Mouse (Mus musculus): ENCODE measurements around the gene Dydc2. TPM values are rescaled to one million over a fixed set of nuclear protein-coding genes. Genes with fewer than 3 reads are reported as not detected.
A peak's percentile ranks its signal among the peaks of the same experiment; 100 is the strongest.
"Not testable (repeated sequence)": the region's sequence is repeated elsewhere in the genome, so short reads cannot be mapped to it uniquely, and the experiment has no call there.

The Dydc2 gene
- polyA plus RNA-seq, 1 experiment from 2014 or later, result 0.44 TPM

GRCm38 (mm10) chr14:41082408-41082807 is 13.4 kb upstream of the Dydc2 start:
- H3K4me3 ChIP-seq, result no peak overlapping the region
- peaks cover 4% of the 10 kb centered on the region; the same call in 1 of the 2 replicates for H3K4me1 ChIP-seq
- DNase-seq (ENCODE audit: low spot score), result no peak
- H3K27ac ChIP-seq, result no peak overlapping the region
- 75% methylated on average over 2 of the region's 2 CpGs for WGBS
- no peaks in the 10 kb centered on the region for H3K36me3 ChIP-seq
- no peaks in the 10 kb centered on the region for H3K9me3 ChIP-seq
- no peaks in the 10 kb centered on the region for H3K27me3 ChIP-seq (ENCODE audit: insufficient read depth, poor library complexity, severe bottlenecking)

GRCm38 (mm10) chr14:41072944-41073275 is 3.9 kb upstream of the Dydc2 start:
- no peaks in the 10 kb centered on the region for H3K27me3 ChIP-seq (ENCODE audit: insufficient read depth, poor library complexity, severe bottlenecking)
- no peaks in the 10 kb centered on the region for H3K36me3 ChIP-seq
- 6% methylated on average over 8 of the region's 8 CpGs for WGBS
- no peak for DNase-seq (ENCODE audit: low spot score)
- H3K9me3 ChIP-seq, result no peaks in the 10 kb centered on the region
- H3K4me1 ChIP-seq, result 0 out of 2 replicates have a peak, but pooled peaks cover 5% of the 10 kb centered on the region
- H3K4me3 ChIP-seq, result peak overlapping the region; percentile 60
- H3K27ac ChIP-seq, result no peak overlapping the region

GRCm38 (mm10) chr14:41072229-41072943 is 3.4 kb upstream of the Dydc2 start, which contains the start of gene Dydc1:
Dydc1 (plus strand) TSS chr14:41072911.
- no peaks in the 10 kb centered on the region for H3K9me3 ChIP-seq
- H3K27ac ChIP-seq, result no peak within 1 kb of the TSS
- WGBS, result 12% methylated on average over 23 of the region's 23 CpGs
- H3K4me3 ChIP-seq, result peak within 1 kb of the TSS; percentile 60
- H3K4me1 ChIP-seq, result peaks cover 5% of the 10 kb centered on the region; the same call in 1 of the 2 replicates
- H3K27me3 ChIP-seq (ENCODE audit: insufficient read depth, poor library complexity, severe bottlenecking), result no peaks in the 10 kb centered on the region
- peak; percentile 81 for DNase-seq (ENCODE audit: low spot score)
- no peaks in the 10 kb centered on the region for H3K36me3 ChIP-seq

- peaks cover 10% of the 10 kb centered on the region for H3K4me1 ChIP-seq
- 70% methylated on average over 3 of the region's 3 CpGs for WGBS
- no peak overlapping the region for H3K27ac ChIP-seq
- H3K27me3 ChIP-seq (ENCODE audit: insufficient read depth, poor library complexity, severe bottlenecking), result no peaks in the 10 kb centered on the region
- no peak for DNase-seq (ENCODE audit: low spot score)
- no peaks in the 10 kb centered on the region for H3K36me3 ChIP-seq
- no peak overlapping the region for H3K4me3 ChIP-seq
- H3K9me3 ChIP-seq, result no peaks in the 10 kb centered on the region
Measured at GRCm38 (mm10) chr14:41070343-41070742, 1.3 kb upstream of the Dydc2 start.

- Histone ChIP-seq H3K4me1 (peaks cover 9% of the 10 kb centered on the region), H3K27me3 (ENCODE audit: insufficient read depth, poor library complexity, severe bottlenecking) (no peaks in the 10 kb centered on the region), H3K9me3 (no peaks in the 10 kb centered on the region), H3K4me3 (no peak overlapping the region), H3K27ac (no peak overlapping the region), H3K36me3 (no peaks in the 10 kb centered on the region)
- 4% methylated on average over 1 of the region's 1 CpGs for WGBS
- DNase-seq (ENCODE audit: low spot score), result no peak
Measured at GRCm38 (mm10) chr14:41066416-41066815, 2.6 kb downstream of the Dydc2 start.

GRCm38 (mm10) chr14:41065168-41065567 is 3.8 kb downstream of the Dydc2 start:
- Histone ChIP-seq H3K4me1 (peaks cover 9% of the 10 kb centered on the region), H3K36me3 (no peaks in the 10 kb centered on the region), H3K27me3 (ENCODE audit: insufficient read depth, poor library complexity, severe bottlenecking) (no peaks in the 10 kb centered on the region), H3K9me3 (no peaks in the 10 kb centered on the region), H3K27ac (no peak overlapping the region), H3K4me3 (no peak overlapping the region)
- WGBS, result 0% methylated on average over 2 of the region's 2 CpGs
- DNase-seq (ENCODE audit: low spot score), result peak; percentile 83

GRCm38 (mm10) chr14:41053190-41053589 is 15.8 kb downstream of the Dydc2 start:
- H3K4me3 ChIP-seq; H3K27ac ChIP-seq; H3K36me3 ChIP-seq; DNase-seq (ENCODE audit: low spot score); H3K27me3 ChIP-seq (ENCODE audit: insufficient read depth, poor library complexity, severe bottlenecking); H3K9me3 ChIP-seq; H3K4me1 ChIP-seq: not testable (repeated sequence)
- WGBS, result 64% methylated on average over 3 of the region's 4 CpGs

- H3K27me3 ChIP-seq (ENCODE audit: insufficient read depth, poor library complexity, severe bottlenecking), result no peaks in the 10 kb centered on the region
- no peak for DNase-seq (ENCODE audit: low spot score)
- WGBS, result 68% methylated on average over 5 of the region's 5 CpGs
- no peaks in the 10 kb centered on the region for H3K36me3 ChIP-seq
- H3K9me3 ChIP-seq, result no peaks in the 10 kb centered on the region
- H3K4me1 ChIP-seq, result no peaks in the 10 kb centered on the region
- no peak overlapping the region for H3K4me3 ChIP-seq
- H3K27ac ChIP-seq, result no peak overlapping the region
Measured at GRCm38 (mm10) chr14:41052481-41052880, 16.5 kb downstream of the Dydc2 start.

- Histone ChIP-seq H3K4me3 (no peak overlapping the region), H3K27me3 (ENCODE audit: insufficient read depth, poor library complexity, severe bottlenecking) (no peaks in the 10 kb centered on the region), H3K4me1 (no peaks in the 10 kb centered on the region), H3K27ac (no peak overlapping the region), H3K36me3 (no peaks in the 10 kb centered on the region), H3K9me3 (no peaks in the 10 kb centered on the region)
- 68% methylated on average over 6 of the region's 6 CpGs for WGBS
- no peak for DNase-seq (ENCODE audit: low spot score)
Measured at GRCm38 (mm10) chr14:41050471-41050870, 18.5 kb downstream of the Dydc2 start.

- WGBS, result 70% methylated on average over 2 of the region's 2 CpGs
- Histone ChIP-seq H3K4me3 (no peak overlapping the region), H3K36me3 (no peaks in the 10 kb centered on the region), H3K27me3 (ENCODE audit: insufficient read depth, poor library complexity, severe bottlenecking) (no peaks in the 10 kb centered on the region), H3K4me1 (no peaks in the 10 kb centered on the region), H3K27ac (no peak overlapping the region), H3K9me3 (no peaks in the 10 kb centered on the region)
- no peak for DNase-seq (ENCODE audit: low spot score)
Measured at GRCm38 (mm10) chr14:41047402-41047801, 21.6 kb downstream of the Dydc2 start.

- 35% methylated on average over 6 of the region's 6 CpGs for WGBS
- Histone ChIP-seq H3K27ac (no peak overlapping the region), H3K27me3 (ENCODE audit: insufficient read depth, poor library complexity, severe bottlenecking) (no peaks in the 10 kb centered on the region), H3K4me1 (no peaks in the 10 kb centered on the region), H3K9me3 (no peaks in the 10 kb centered on the region), H3K4me3 (no peak overlapping the region), H3K36me3 (no peaks in the 10 kb centered on the region)
- no peak for DNase-seq (ENCODE audit: low spot score)
Measured at GRCm38 (mm10) chr14:41035146-41035798, 33.7 kb downstream of the Dydc2 start.

GRCm38 (mm10) chr14:41033135-41034110 is 35.6 kb downstream of the Dydc2 start:
- WGBS, result 56% methylated on average over 13 of the region's 13 CpGs
- Histone ChIP-seq H3K27ac (0 out of 2 replicates have a peak overlapping the region, but pooled peaks have one; percentile 42), H3K36me3 (no peaks in the 10 kb centered on the region), H3K4me1 (0 out of 2 replicates have a peak, but pooled peaks cover 4% of the 10 kb centered on the region), H3K9me3 (no peaks in the 10 kb centered on the region), H3K27me3 (ENCODE audit: insufficient read depth, poor library complexity, severe bottlenecking) (no peaks in the 10 kb centered on the region), H3K4me3 (no peak overlapping the region)
- DNase-seq (ENCODE audit: low spot score), result no peak
